Mouse (Mus musculus) midbrain, embryonic 13.5 days (tissue): Measurements from ENCODE around the gene Gclm. TPM values are rescaled to one million over a fixed set of nuclear protein-coding genes. Genes with fewer than 3 reads are reported as not detected.
A peak's percentile ranks its signal among the peaks of the same experiment; 100 is the strongest.
"Not testable (repeated sequence)": the region's sequence is repeated elsewhere in the genome, so short reads cannot be mapped to it uniquely, and the experiment has no call there.

Experiments
- ATAC-seq: fragments of 200-750 bp; cut with Nextera tagmentation; 2 replicates; pipeline ENCODE4 v1.8.0; 2017; ENCODE audit warnings: mild to moderate bottlenecking, moderate TSS enrichment, moderate library complexity
- H3K27ac ChIP-seq: fragments of 300-500 bp; sonication (generic); 2 replicates; pipeline ENCODE4 v1.5.1; 2015; ENCODE audit warnings: inconsistent platforms, mild to moderate bottlenecking, moderate library complexity
- H3K27me3 ChIP-seq: fragments of 300-500 bp; sonication (generic); 2 replicates; pipeline ENCODE4 v1.6.1; 2015; ENCODE audit warnings: mild to moderate bottlenecking, inconsistent platforms
- H3K36me3 ChIP-seq: fragments of 300-500 bp; sonication (generic); 2 replicates; pipeline ENCODE4 v1.6.1; 2015; ENCODE audit warnings: mild to moderate bottlenecking, inconsistent platforms
- H3K4me1 ChIP-seq: fragments of 300-500 bp; sonication (generic); replicated peaks from 2 replicates; pipeline ENCODE4 v1.6.1; 2015; ENCODE audit warnings: inconsistent platforms
- H3K4me2 ChIP-seq: fragments of 300-500 bp; sonication (generic); replicated peaks from 2 replicates; pipeline ENCODE4 v1.6.1; 2015; ENCODE audit warnings: moderate library complexity, mild to moderate bottlenecking, inconsistent platforms
- H3K4me3 ChIP-seq: fragments of 300-500 bp; sonication (generic); replicated peaks from 2 replicates; pipeline ENCODE4 v1.5.1; 2015; ENCODE audit warnings: mild to moderate bottlenecking, inconsistent platforms
- H3K9ac ChIP-seq: fragments of 300-500 bp; sonication (generic); replicated peaks from 2 replicates; pipeline ENCODE4 v1.6.1; 2015; ENCODE audit warnings: mild to moderate bottlenecking, inconsistent platforms
- H3K9me3 ChIP-seq: fragments of 300-500 bp; sonication (generic); 2 replicates; pipeline ENCODE4 v1.6.1; 2016; ENCODE audit warnings: mild to moderate bottlenecking, inconsistent platforms
- WGBS: fragments of 180-500 bp; shearing (Covaris S2); methylation state at CpG from one replicate; pipeline ENCODE4 v1.1.7; 2015; 5-methylcytosine and 5-hydroxymethylcytosine counted together
- polyA plus RNA-seq: library from polyadenylated mRNA; unstranded; fragments of >200 nt; fragmentation: Nextera tagmentation; extraction: Ambion mirVana; gene quantifications from 2 replicates; pipeline ENCODE4 v1.2.1, GENCODE M21; 2015

Gene Gclm
- polyA plus RNA-seq, 1 experiment from 2014 or later, result 45.2 TPM

DNA sequence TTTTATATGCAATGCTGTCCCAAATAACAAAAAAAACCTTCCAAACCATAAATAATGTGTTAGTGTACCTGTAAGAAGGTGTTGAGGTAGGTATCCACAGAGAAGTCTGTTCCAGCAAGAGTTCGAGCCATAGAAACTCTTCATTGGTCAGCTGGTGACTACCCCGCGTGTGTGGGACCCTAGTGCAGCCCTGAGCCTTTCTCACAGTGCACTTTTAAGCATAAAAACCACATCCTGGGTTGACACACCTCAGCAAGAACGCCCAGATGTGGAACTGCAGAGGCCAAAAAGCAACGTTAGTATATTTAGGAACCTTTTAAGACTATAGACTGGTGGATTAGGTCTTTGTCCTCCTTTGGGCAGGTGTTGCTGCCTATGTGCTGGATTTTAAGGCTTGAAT, 41.8 kb downstream of the Gclm start:
- Histone ChIP-seq H3K9me3 (no peaks in the 10 kb centered on the region), H3K4me2 (no peak overlapping the region), H3K27me3 (no peaks in the 10 kb centered on the region), H3K36me3 (peaks cover 33% of the 10 kb centered on the region), H3K27ac (no peak overlapping the region), H3K4me3 (no peak overlapping the region), H3K4me1 (peaks cover 21% of the 10 kb centered on the region), H3K9ac (no peak overlapping the region)
- 85% methylated on average over 5 of the region's 5 CpGs for WGBS
- ATAC-seq, result no peak

DNA sequence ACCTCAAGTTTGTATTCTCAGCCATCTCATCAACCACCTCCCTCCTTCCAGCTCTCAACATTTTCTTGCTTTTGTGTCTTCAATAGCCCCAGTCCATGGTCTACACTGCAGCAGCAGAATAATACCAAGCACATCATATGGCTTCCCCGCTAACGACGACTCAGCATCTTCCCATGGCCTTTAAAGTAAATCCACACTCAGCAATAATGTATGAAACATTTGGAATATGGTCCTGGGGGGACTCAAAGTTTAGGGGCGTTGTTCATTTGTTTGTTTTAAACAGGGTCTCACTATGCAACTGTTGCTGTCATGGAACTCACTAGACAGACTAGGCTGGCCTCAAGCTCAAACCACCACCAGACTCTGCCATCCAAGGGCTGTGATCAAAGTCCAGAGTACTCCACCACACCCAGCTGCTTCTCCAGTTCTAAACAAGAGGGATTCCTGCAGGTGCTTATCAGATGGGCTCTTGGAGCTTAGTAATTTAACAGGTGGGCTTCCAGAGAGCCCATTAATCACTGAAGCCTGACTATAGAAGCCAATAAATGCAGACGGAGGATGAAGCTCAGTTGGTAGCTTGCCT, 43.3 kb downstream of the Gclm start:
- no peak overlapping the region for H3K4me2 ChIP-seq
- no peaks in the 10 kb centered on the region for H3K9me3 ChIP-seq
- 94% methylated on average over 5 of the region's 5 CpGs for WGBS
- H3K9ac ChIP-seq, result no peak overlapping the region
- H3K36me3 ChIP-seq, result peaks cover 17% of the 10 kb centered on the region
- H3K27me3 ChIP-seq, result no peaks in the 10 kb centered on the region
- no peak overlapping the region for H3K27ac ChIP-seq
- no peak for ATAC-seq
- H3K4me3 ChIP-seq, result no peak overlapping the region
- H3K4me1 ChIP-seq, result peaks cover 26% of the 10 kb centered on the region

DNA sequence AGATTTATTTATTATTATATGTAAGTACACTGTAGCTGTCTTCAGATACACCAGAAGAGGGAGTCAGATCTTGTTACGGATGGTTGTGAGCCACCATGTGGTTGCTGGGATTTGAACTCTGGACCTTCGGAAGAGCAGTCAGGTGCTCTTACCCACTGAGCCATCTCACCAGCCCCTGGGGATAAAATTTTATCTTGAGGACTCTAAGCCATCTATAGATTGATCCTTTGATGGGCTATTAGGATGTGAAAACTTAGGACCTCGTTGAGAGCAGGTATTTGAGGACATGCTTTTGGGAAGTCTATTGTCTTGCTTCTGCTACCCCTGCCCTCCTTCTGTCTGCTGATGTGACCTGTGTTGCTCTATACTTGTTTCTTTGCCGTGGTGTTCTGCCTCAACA, 44.0 kb downstream of the Gclm start:
- H3K4me3 ChIP-seq, H3K9me3 ChIP-seq, ATAC-seq, H3K27ac ChIP-seq, H3K9ac ChIP-seq, H3K27me3 ChIP-seq, H3K4me2 ChIP-seq: not testable (repeated sequence)
- WGBS, result 84% methylated on average over 4 of the region's 4 CpGs
- H3K36me3 ChIP-seq, result peaks cover 12% of the 10 kb centered on the region
- peaks cover 28% of the 10 kb centered on the region for H3K4me1 ChIP-seq

DNA sequence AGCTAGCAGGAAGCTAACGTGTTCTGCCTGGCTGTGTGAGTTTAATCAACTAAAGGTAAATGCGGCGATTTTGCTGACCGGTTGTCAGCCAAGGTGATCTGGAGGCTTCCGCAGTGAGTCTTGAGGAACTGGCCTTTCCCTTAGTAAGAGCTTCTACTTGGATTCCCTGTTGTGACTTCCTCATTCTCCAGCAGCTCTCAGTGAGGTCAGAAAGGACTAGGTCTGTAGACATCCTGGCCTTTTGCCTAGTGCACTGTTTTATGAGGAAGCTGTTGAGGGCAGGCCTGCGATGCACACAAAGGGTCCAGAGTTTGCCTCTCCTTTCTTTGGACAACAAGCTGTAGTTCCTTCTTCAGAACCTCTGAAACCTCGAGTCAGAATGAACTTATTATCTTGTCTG, 45.3 kb downstream of the Gclm start:
- peaks cover 42% of the 10 kb centered on the region for H3K4me1 ChIP-seq
- 84% methylated on average over 7 of the region's 7 CpGs for WGBS
- peaks cover 1% of the 10 kb centered on the region for H3K36me3 ChIP-seq
- H3K9ac ChIP-seq, result no peak overlapping the region
- H3K27ac ChIP-seq, result no peak overlapping the region
- H3K4me3 ChIP-seq, result no peak overlapping the region
- no peaks in the 10 kb centered on the region for H3K27me3 ChIP-seq
- ATAC-seq, result no peak
- H3K9me3 ChIP-seq, result no peaks in the 10 kb centered on the region
- no peak overlapping the region for H3K4me2 ChIP-seq

DNA sequence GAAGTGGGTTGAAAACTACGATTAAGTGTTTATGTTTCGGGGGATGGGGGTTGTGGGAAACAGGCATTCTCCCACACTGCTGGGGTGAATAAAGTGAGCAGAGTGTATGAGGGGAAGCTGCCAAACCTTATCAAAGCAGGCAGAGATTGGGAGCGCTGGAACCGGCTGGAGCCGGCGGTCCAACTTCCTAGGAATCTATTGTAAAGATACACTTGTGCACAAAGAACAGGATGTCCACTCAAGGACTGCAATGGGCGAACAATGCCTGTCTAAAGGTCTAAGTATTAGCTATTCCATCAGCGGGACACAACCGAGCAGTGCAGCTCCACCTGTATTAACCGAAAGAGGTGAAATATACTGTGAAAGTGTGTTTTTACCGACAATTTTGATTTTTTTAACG, 46.5 kb downstream of the Gclm start:
- no peaks in the 10 kb centered on the region for H3K36me3 ChIP-seq
- H3K27me3 ChIP-seq, result no peaks in the 10 kb centered on the region
- H3K4me2 ChIP-seq, result peak overlapping the region; percentile 76
- H3K9ac ChIP-seq, result peak overlapping the region; percentile 93
- H3K4me1 ChIP-seq, result peaks cover 43% of the 10 kb centered on the region
- peak overlapping the region; percentile 25; the same call in 1 of the 2 replicates for H3K27ac ChIP-seq
- no peak for ATAC-seq
- peak overlapping the region; percentile 83 for H3K4me3 ChIP-seq
- WGBS, result 43% methylated on average over 12 of the region's 12 CpGs
- H3K9me3 ChIP-seq, result no peaks in the 10 kb centered on the region

DNA sequence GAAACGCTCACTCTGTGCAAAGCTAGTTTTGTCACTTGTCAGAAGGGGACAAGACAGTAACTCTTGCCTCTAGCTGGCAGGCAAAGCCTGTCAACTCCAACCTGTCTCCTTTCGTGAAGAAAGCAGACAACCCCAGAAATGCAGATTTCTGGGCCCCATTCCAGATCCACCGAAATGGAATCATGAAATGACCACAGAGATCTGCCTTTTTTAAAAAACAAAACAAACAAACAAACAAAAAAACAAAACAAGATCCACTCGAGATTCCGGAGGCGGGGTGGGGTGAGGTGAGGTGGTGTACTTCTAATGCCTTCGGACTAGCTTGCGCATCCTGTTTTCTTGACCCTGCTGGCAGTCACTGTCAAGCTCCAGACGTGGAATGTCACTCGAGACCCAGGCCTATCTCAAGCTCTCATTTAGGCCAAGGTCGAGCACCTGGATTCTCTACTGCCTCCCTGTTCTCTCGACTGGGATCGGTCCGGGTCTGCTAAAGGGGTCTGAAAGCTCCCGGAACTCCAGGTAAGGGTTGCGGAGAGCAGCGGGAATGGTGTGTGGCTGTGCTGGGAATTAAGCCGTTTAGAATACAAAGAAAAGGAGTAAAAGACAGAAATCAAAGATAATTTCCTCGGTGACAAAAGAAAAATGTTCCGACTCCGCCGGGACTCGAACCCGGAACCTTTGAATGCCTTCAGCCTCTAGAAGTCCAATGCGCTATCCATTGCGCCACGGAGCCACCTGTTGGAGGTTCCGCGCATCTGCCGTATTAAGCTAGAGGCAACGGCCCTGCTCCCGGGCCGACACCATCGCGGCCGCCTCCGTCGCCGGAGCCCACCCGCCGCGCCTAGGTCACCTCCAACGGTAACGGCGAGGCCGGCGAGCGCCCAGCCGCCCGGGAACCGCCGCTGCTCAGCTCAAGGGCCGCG, 47.2 kb downstream of the Gclm start:
- Histone ChIP-seq H3K4me3 (peak overlapping the region; percentile 83), H3K4me2 (peak overlapping the region; percentile 76), H3K9ac (peak overlapping the region; percentile 93), H3K27ac (peak overlapping the region; percentile 100), H3K9me3 (no peaks in the 10 kb centered on the region), H3K36me3 (no peaks in the 10 kb centered on the region), H3K4me1 (peaks cover 51% of the 10 kb centered on the region), H3K27me3 (no peaks in the 10 kb centered on the region)
- peak; percentile 49 for ATAC-seq
- WGBS, result 7% methylated on average over 45 of the region's 54 CpGs

DNA sequence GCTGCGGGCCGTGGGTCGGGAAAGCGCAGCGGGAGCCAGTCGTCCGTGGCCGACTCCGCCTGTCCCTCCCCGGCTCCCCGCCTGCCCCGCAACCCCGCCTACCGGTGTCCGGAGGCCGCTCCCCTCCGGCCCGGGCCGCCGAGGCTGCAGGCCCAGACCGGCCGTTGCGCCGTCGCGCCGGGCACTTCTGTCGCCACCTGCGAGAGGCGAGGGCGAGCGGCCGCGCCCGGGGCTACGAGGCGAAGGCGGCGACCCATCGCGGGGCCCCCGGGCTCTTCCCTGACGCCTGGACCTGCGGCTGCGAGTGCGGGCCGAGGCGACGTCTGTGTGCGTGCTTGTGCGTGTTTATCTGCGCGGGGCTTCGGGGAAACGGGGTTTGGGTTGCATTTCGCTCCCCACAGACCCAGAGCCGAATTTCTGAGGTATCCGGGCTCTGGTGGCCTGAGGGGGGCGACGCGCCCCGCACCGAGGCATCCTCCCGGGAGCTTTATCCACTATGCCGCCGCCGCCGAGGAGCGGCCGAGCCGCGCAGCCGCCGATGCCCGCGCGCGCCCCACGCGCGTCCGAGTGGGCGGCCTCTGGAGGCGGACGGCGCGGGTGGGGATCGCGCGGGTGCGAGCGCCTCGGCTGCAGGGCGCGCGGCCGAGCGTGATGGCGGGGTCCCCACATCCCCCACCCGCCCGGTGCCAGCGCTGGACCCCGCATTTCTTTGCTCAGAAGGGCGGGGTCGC, 48.0 kb downstream of the Gclm start:
- Histone ChIP-seq H3K9ac (peak overlapping the region; percentile 93), H3K36me3 (no peaks in the 10 kb centered on the region), H3K27ac (peak overlapping the region; percentile 100), H3K4me3 (peak overlapping the region; percentile 83), H3K4me2 (peak overlapping the region; percentile 76), H3K4me1 (peaks cover 54% of the 10 kb centered on the region), H3K27me3 (no peaks in the 10 kb centered on the region), H3K9me3 (no peaks in the 10 kb centered on the region)
- under 1% methylated on average over 88 of the region's 105 CpGs for WGBS
- peak; percentile 60 for ATAC-seq

DNA sequence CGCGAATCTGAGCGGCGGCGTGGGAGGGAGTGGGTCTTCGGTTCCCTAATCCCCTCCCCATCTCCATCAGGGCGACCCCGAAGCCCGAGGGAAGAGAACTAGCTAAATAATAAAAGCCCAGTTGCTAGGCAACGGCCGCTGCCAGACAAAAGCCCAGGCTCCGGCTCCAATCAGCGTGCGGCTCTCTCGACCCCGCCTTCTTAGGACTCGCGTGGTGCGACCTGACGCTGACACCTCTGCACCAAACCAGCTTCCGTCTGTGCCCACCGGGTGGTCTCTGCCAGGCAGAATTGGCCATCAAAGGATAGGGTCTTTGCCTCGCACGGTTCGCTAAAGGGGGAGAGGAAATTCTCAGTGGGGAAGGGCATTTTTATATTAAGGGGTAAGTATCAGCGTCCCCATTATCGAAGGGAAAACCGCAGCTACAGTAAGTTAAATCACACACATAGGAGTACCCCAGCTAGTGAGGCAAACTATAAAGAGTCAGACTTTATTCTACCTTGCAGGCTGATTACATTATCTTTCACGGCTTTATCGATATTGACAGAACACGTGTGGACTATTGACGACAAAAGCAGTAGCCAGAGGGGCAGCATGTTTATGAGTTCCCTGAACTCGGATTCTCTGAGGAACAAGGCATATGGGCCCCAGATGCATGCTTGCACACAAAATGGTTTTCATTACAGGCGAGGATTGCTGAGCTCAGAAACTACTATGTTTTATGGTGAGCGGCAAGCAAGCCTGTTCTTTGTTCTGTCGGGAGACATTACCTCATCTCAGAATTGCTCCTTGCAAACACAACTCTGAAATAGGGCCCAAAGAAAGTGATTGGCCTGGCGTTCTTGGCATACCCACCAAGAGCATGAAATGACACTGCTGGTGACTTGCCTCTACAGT, 48.8 kb downstream of the Gclm start, which contains the start of gene Bcar3:
Gene Bcar3 (plus strand): TSS at position 183 of the 897 bp plus-strand sequence.
- ATAC-seq, result peak; percentile 89
- Histone ChIP-seq H3K4me1 (peaks cover 62% of the 10 kb centered on the region), H3K27ac (peak within 1 kb of the TSS; percentile 100), H3K36me3 (no peaks in the 10 kb centered on the region), H3K9me3 (no peaks in the 10 kb centered on the region), H3K4me2 (peak within 1 kb of the TSS; percentile 76), H3K27me3 (no peaks in the 10 kb centered on the region), H3K9ac (peak within 1 kb of the TSS; percentile 93), H3K4me3 (peak within 1 kb of the TSS; percentile 83)
- WGBS, result 3% methylated on average over 37 of the region's 37 CpGs

DNA sequence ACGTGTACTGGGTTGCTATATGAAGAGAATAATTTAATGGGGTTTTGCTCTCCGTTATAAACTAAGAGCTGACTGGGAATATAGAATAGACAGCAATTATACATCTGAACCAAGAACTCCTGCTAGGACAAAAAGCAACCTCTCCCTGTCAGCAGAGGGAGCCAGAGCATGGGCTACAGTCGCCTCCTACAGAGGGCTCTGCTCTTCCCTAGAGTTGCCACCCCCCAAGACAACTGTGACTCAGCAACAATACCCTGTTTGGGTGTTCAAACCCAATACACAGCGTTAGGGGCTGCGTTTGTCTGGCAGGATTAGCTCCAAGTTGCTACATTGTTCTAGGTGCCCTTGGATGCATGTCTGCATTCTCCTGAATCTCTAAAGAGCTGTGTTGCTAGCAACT, 50.2 kb downstream of the Gclm start:
- H3K4me1 ChIP-seq, result peaks cover 60% of the 10 kb centered on the region
- H3K9me3 ChIP-seq, result no peaks in the 10 kb centered on the region
- no peak for ATAC-seq
- H3K4me3 ChIP-seq, result no peak overlapping the region
- H3K4me2 ChIP-seq, result no peak overlapping the region
- no peak overlapping the region for H3K9ac ChIP-seq
- H3K27me3 ChIP-seq, result no peaks in the 10 kb centered on the region
- peak overlapping the region; percentile 100 for H3K27ac ChIP-seq
- 12% methylated on average over 5 of the region's 5 CpGs for WGBS
- H3K36me3 ChIP-seq, result no peaks in the 10 kb centered on the region

DNA sequence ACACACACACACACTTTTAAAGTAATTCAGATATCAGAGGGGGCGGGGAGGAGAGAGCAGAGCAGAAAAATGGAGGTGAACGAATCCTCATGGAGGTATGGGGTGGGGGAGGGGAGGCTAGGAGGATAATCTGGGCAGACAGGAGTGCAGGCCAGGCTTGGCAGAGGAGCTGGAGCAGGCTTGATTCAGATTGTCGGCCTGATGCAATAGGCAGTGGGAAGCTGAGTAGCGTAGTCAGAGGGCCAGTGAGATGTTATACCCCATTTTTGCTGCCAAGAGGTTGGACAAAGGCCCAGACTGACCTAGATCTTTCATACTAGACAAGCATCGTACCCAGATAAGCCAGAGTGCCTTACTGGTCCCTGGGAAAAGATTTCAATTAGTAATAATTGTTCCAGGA, 51.6 kb downstream of the Gclm start:
- ATAC-seq, result no peak
- Histone ChIP-seq H3K4me1 (peaks cover 51% of the 10 kb centered on the region), H3K27me3 (no peaks in the 10 kb centered on the region), H3K36me3 (no peaks in the 10 kb centered on the region), H3K4me2 (no peak overlapping the region), H3K9me3 (no peaks in the 10 kb centered on the region), H3K9ac (no peak overlapping the region), H3K27ac (no peak overlapping the region), H3K4me3 (no peak overlapping the region)
- WGBS, result 53% methylated on average over 5 of the region's 5 CpGs
